Mouse (Mus musculus) heart, postnatal 0 days (tissue): ENCODE data around the gene Rusc2.

Experiments used
- CTCF ChIP-seq: IDR thresholded peaks from 2 replicates; pipeline ENCODE4 v1.5.1; 2016; ENCODE audit warnings: antibody characterized with exemption, control low read depth, low read depth
- EP300 ChIP-seq: IDR thresholded peaks from 2 replicates; pipeline ENCODE4 v1.6.1; 2016; ENCODE audit warnings: antibody characterized with exemption, low read depth

GRCm38 (mm10) chr4:43374266-43374665, 7.5 kb upstream of the Rusc2 start:
- TF ChIP-seq CTCF (no peak), EP300 (no peak)
